Mouse (Mus musculus): ENCODE measurements around the gene Zscan26. TPM values are rescaled to one million over a fixed set of nuclear protein-coding genes. Genes with fewer than 3 reads are reported as not detected.

The Zscan26 gene
- 10 to 100 TPM; 39.7 to 41.9 TPM for total RNA-seq (2023)

DNA sequence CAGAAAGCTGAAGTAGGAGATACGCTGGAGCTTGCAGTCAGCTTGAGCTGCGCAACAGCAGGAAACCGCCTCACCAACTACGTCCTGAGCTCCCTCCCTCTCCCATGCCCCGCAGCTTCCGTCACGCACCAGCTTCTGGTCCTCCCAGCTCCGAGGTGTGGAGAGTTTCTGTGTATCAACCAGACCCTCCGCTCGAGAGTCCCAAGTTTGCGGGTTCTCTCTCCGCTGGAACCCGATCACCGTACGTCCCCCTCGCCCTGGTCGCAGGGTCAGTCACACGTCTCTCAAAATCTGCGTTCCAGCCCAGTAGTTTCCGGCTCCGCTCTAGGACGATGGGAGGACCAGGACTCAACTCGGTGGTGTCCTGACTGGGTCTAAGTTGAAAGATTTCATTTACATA, at the start of gene Zscan26:
Gene Zscan26, minus strand, starts transcription at position 282 of the 400 bp plus-strand sequence.

GRCm38 (mm10) chr13:21501182-21501581, 47.7 kb upstream of the Zscan26 start, which contains the start of gene Gm11273:
TSS of gene Gm11273 (minus strand) at chr13:21501418.

GRCm38 (mm10) chr13:21495080-21495479, 41.5 kb upstream of the Zscan26 start, which contains the start of gene AK157302:
TSS of gene AK157302 (plus strand) at chr13:21495223.

DNA sequence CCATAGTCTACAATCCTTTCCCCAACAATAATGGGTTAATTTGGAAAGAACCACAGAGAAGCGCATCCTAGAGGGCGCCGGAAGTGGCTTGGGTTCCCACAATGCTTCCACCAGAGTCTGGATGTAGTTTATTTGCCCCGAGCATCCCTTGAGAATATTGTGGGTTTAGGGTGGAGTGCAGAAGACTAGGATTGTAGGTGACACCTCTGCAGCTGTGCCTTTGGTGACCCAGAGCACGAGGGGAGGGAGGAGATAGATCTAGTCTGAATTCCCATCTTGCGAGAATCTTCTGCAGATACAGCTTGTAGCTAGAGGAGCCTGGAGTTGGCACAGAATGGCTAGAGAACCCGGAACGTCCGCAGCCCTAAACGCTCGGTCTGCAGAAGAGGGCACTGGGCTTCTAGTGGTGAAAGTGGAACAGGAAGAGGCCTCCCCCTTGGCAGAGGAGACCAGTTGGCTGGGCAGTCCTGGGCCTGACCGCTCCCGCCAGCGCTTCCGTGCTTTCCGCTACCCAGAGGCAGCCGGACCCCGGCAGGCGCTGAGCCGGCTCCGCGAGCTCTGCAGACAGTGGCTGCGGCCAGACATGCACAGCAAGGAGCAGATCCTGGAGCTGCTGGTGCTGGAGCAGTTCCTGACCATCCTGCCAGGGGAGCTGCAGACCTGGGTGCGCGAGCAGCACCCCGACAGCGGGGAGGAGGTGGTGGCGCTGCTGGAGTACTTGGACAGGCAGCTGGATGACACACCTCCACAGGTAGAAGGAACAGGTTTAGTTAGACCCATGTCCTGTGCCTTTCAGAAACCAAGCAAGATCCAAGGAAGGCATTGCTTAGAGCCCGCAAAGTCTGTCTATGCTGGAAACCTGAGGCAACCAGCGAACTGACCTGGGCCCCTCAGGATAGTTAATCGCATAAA, 25.5 kb upstream of the Zscan26 start, which contains the start of the genes Zkscan4 and Gm10065:
Gene Zkscan4, plus strand, starts transcription at position 149 of the 912 bp plus-strand sequence.
Gene Gm10065, minus strand, starts transcription at position 683 of the 912 bp plus-strand sequence.

GRCm38 (mm10) chr13:21468061-21469019, 14.8 kb upstream of the Zscan26 start, which contains the start of gene Nkapl:
TSS of gene Nkapl (minus strand) at chr13:21468509.

DNA sequence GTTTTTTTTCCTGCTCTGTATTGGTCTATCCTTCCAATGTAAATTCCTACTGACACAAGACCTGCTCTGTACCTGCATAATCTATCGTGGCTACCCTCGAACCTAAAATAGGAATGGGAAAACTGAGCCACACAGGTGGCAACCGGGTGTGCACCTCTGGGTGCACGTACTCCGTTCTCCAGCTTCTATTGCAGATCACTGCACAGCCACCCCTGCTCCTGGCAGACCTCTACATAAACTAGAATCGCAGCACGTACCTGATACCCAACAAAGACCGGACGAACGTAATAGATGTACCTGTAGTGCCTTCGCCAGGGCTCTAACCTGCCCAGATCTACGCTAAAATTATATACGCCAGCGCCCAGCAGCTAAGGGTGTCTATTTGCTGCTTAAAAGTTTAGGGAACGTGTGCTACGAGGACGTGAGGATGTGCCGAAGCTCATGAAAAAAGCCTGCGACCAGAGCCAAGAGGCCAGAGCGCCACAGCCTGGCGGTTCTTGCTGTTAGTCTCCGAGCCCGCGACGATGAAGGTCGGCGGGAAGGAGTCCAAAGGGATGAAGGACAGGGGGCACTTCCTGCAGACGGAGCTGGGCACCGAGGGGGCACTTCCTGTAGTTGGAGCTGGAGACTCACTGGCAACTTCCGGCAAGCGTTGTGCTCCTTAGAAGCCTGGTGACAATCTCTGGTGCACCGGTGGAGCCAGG, 12.9 kb downstream of the Zscan26 start, which contains the start of gene Pgbd1:
Gene Pgbd1, minus strand, starts transcription at position 556 of the 704 bp plus-strand sequence.

GRCm38 (mm10) chr13:21402287-21402846, 51.2 kb downstream of the Zscan26 start, which contains the start of gene Zkscan3:
TSS of gene Zkscan3 (minus strand) at chr13:21402755.

Other genes with a start within 250 kb of the Zscan26 start
- not detected for gene Gpx5, start 161.0 kb downstream of the Zscan26 start, total RNA-seq (2023)
- not detected for gene Gpx6, start 141.6 kb downstream of the Zscan26 start, total RNA-seq (2023)
- gene Olfr1367, start 106.8 kb downstream of the Zscan26 start, total RNA-seq (2023) = not detected
- gene Zscan12, start 90.9 kb downstream of the Zscan26 start, total RNA-seq (2023) = 1 to 10 TPM; 3.6 to 4.8 TPM
- 10 to 100 TPM; 38.4 to 40.3 TPM for gene Zkscan3, start 51.0 kb downstream of the Zscan26 start, total RNA-seq (2023)
- gene Pgbd1, start 12.7 kb downstream of the Zscan26 start, total RNA-seq (2023) = not detected
- gene Nkapl, start 14.8 kb upstream of the Zscan26 start, total RNA-seq (2023) = under 1 TPM; 0.45 to 0.61 TPM
- 1 to 10 TPM in 1 of 2 experiments, under 1 TPM in 1; 0.21 to 1.3 TPM for gene Zkscan4, start 25.2 kb upstream of the Zscan26 start, total RNA-seq (2023)
- gene Gm10065, start 25.7 kb upstream of the Zscan26 start, total RNA-seq (2023) = not detected
- gene AK157302, start 41.5 kb upstream of the Zscan26 start, total RNA-seq (2023) = 1 to 10 TPM; 3.2 to 4.5 TPM
- 10 to 100 TPM; 13.1 to 17.2 TPM for gene Gm11273, start 47.7 kb upstream of the Zscan26 start, total RNA-seq (2023)
- 1 to 10 TPM; 4.9 to 5.6 TPM for gene Zkscan8, start 77.4 kb upstream of the Zscan26 start, total RNA-seq (2023)
- not detected for gene Olfr1366, start 89.1 kb upstream of the Zscan26 start, total RNA-seq (2023)
- not detected for gene Olfr1535, start 106.2 kb upstream of the Zscan26 start, total RNA-seq (2023)
- gene Olfr1364, start 128.0 kb upstream of the Zscan26 start, total RNA-seq (2023) = not detected
- not detected for gene Olfr1362, start 160.3 kb upstream of the Zscan26 start, total RNA-seq (2023)
- gene Olfr11, start 188.8 kb upstream of the Zscan26 start, total RNA-seq (2023) = not detected
- gene Olfr1361, start 209.7 kb upstream of the Zscan26 start, total RNA-seq (2023) = not detected
- gene Olfr1360, start 223.7 kb upstream of the Zscan26 start, total RNA-seq (2023) = not detected
- gene Olfr1359, start 244.4 kb upstream of the Zscan26 start, total RNA-seq (2023) = not detected